Mouse (Mus musculus) spleen, embryonic (tissue): ENCODE measurements at regions not wholly inside any gene's neighbourhood (a gene's known extent, or its start where the extent isn't known, plus 50 kb on each side); places are given as distances from the start of the nearest gene placed in this dataset.

Experiments used
- CTCF ChIA-PET: fragments of 350-600 bp; sonication (Branson Sonifier 250); formaldehyde crosslinking; loops from one replicate; lab custom pipeline; 2022; lab: Charles Lee

- CTCF ChIA-PET, result no interaction called here
These were observed 92.3 kb upstream of the C1qtnf7 start for GRCm38 (mm10) chr5:43422815-43423687.

GRCm38 (mm10) chr5:43424551-43425257, 90.6 kb upstream of the C1qtnf7 start:
- CTCF ChIA-PET, result no interaction called here

GRCm38 (mm10) chr5:43433337-43433736, 82.0 kb upstream of the C1qtnf7 start:
- CTCF ChIA-PET, result no interaction called here

GRCm38 (mm10) chr5:43439191-43439590, 76.1 kb upstream of the C1qtnf7 start:
- CTCF ChIA-PET, result no interaction called here

GRCm38 (mm10) chr5:43441306-43441705, 74.0 kb upstream of the C1qtnf7 start:
- CTCF ChIA-PET, result no interaction called here

GRCm38 (mm10) chr5:43444582-43445214, 70.6 kb upstream of the C1qtnf7 start:
- CTCF ChIA-PET, result no interaction called here

- CTCF ChIA-PET, result no interaction called here
These were observed 69.7 kb upstream of the C1qtnf7 start for GRCm38 (mm10) chr5:43445620-43446019.

- CTCF ChIA-PET, result no interaction called here
These were observed 69.0 kb upstream of the C1qtnf7 start for GRCm38 (mm10) chr5:43446295-43446694.

GRCm38 (mm10) chr5:43456018-43456417, 59.3 kb upstream of the C1qtnf7 start:
- CTCF ChIA-PET, result no interaction called here

GRCm38 (mm10) chr5:43457725-43458124, 57.6 kb upstream of the C1qtnf7 start:
- CTCF ChIA-PET, result no interaction called here

- CTCF ChIA-PET, result no interaction called here
These were observed 53.2 kb upstream of the C1qtnf7 start for GRCm38 (mm10) chr5:43461987-43462715.
